Mouse (Mus musculus): ENCODE data around the gene Ppp3ca.

- TF ChIP-seq CTCF (IDR thresholded peaks at IDR 0.05; ENCODE audit: low read depth): no peak
- no peak for TF ChIP-seq EP300 (IDR thresholded peaks at IDR 0.05; ENCODE audit: low read depth)
Measured at GRCm38 (mm10) chr3:136887741-136888140, 217.8 kb downstream of the Ppp3ca start.

Measured in heart, postnatal 0 days (tissue).